Mouse (Mus musculus) neural tube, embryonic 11.5 days (tissue): ENCODE results near the gene Ear1. TPM values are rescaled to one million over a fixed set of nuclear protein-coding genes. Genes with fewer than 3 reads are reported as not detected.
"Not testable (repeated sequence)": the region's sequence is repeated elsewhere in the genome, so short reads cannot be mapped to it uniquely, and the experiment has no call there.

ENCODE experiments used
- ATAC-seq: fragments of 200-750 bp; cut with Nextera tagmentation; 2 replicates; pipeline ENCODE4 v1.8.0; 2017; ENCODE audit warnings: moderate number of reproducible peaks, mild to moderate bottlenecking, moderate TSS enrichment, moderate library complexity; ENCODE audit not compliant: insufficient read depth, low FRiP score, low TSS enrichment
- DNase-seq: peaks from one replicate; pipeline ENCODE4 v3.0.0-alpha.2; 2015; ENCODE audit warnings: low spot score
- H3K27ac ChIP-seq: fragments of 300-500 bp; sonication (generic); 2 replicates; pipeline ENCODE4 v1.5.1; 2014; ENCODE audit warnings: low read depth, mild to moderate bottlenecking, low read length
- H3K27me3 ChIP-seq: fragments of 300-500 bp; sonication (generic); 2 replicates; pipeline ENCODE4 v1.6.1; 2014; ENCODE audit warnings: mild to moderate bottlenecking, low read length, mixed read lengths; ENCODE audit not compliant: control insufficient read depth, insufficient read depth
- H3K36me3 ChIP-seq: fragments of 300-500 bp; sonication (generic); 2 replicates; pipeline ENCODE4 v1.6.1; 2014; ENCODE audit warnings: mild to moderate bottlenecking, low read length, moderate library complexity, mixed read lengths; ENCODE audit not compliant: control insufficient read depth, insufficient read depth
- H3K4me1 ChIP-seq: fragments of 300-500 bp; sonication (generic); 2 replicates; pipeline ENCODE4 v1.6.1; 2014; ENCODE audit warnings: low read length, mixed read lengths; ENCODE audit not compliant: control insufficient read depth, insufficient read depth
- H3K4me2 ChIP-seq: fragments of 300-500 bp; sonication (generic); 2 replicates; pipeline ENCODE4 v1.6.1; 2014; ENCODE audit warnings: low read depth, mild to moderate bottlenecking, moderate library complexity
- H3K4me3 ChIP-seq: fragments of 300-500 bp; sonication (generic); 2 replicates; pipeline ENCODE4 v1.5.1; 2014; ENCODE audit warnings: low read depth, low read length
- H3K9ac ChIP-seq: fragments of 300-500 bp; sonication (generic); 2 replicates; pipeline ENCODE4 v1.6.1; 2014; ENCODE audit warnings: mild to moderate bottlenecking, low read length
- H3K9me3 ChIP-seq: fragments of 300-500 bp; sonication (generic); 2 replicates; pipeline ENCODE4 v1.6.1; 2016; ENCODE audit warnings: low read length; ENCODE audit not compliant: control insufficient read depth
- WGBS: fragments of 180-500 bp; shearing (Covaris S2); extraction: QIAGEN DNeasy Blood & Tissue Kit; methylation state at CpG from one replicate; pipeline ENCODE4 v1.1.7; 2014; 5-methylcytosine and 5-hydroxymethylcytosine counted together
- polyA plus RNA-seq: library from polyadenylated mRNA; unstranded; fragments of >200 nt; fragmentation: Nextera tagmentation; extraction: Ambion mirVana; gene quantifications from 2 replicates; pipeline ENCODE4 v1.2.1, GENCODE M21; 2014

The Ear1 gene
- polyA plus RNA-seq: not detected in 2 replicates

- 84% methylated on average over 2 of the region's 3 CpGs for WGBS
- H3K4me2 ChIP-seq, H3K27ac ChIP-seq, H3K27me3 ChIP-seq, ATAC-seq, H3K4me3 ChIP-seq, H3K36me3 ChIP-seq, DNase-seq, H3K9me3 ChIP-seq, H3K4me1 ChIP-seq, H3K9ac ChIP-seq: not testable (repeated sequence)
Measured at GRCm38 (mm10) chr14:43875417-43875816, at the start of gene Ear1. Gene Ear1, minus strand, starts transcription at chr14:43875517.

DNA sequence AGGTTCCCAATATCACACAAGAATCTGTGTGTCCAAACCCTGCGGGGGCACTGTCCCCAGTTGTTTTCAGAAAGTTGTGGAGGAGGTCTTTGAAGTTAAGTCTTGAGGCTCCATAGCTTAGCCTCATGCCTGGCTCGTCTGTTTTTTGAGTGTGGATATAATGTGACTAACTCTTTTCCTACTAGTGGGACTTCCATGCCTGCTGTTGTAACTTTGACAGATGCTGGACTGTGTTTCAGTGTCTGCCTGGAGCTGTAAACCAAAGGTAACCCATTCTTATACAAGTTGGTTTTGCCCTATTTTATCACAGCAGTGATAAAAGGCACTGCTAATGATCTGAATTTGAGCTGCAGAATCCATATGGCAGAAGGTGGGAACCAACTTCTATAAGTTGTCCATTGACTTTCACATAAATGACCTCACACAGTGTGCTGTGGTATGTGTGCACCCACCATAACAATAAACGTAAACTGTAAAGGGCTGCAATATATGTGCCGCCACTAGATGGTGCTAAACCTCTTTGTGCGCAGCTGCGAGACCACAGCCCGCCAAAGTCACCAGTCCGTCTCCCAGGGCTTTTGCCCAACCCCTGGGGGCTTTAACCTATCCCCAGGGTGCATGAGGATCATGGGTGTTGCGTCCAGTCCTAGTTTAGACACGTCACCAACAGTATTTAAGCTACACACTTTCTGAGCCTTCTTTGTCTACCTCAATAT, 49.5 kb upstream of the Ear1 start, which contains the start of gene Gm8113:
Gm8113 (plus strand) TSS at position 703 of the 716 bp plus-strand sequence.
- DNase-seq: peak; percentile 82
- not testable (repeated sequence) for H3K36me3 ChIP-seq
- WGBS: 10% methylated on average over 10 of the region's 10 CpGs

GRCm38 (mm10) chr14:43923459-43923858, 48.1 kb upstream of the Ear1 start, which contains the start of gene Ear10:
Gene Ear10, minus strand, starts transcription at chr14:43923559.
- H3K27me3 ChIP-seq, H3K9me3 ChIP-seq, H3K9ac ChIP-seq, DNase-seq, H3K4me3 ChIP-seq, ATAC-seq, H3K27ac ChIP-seq, H3K4me2 ChIP-seq, H3K4me1 ChIP-seq, H3K36me3 ChIP-seq: not testable (repeated sequence)
- 87% methylated on average over 3 of the region's 3 CpGs for WGBS

More for the DNA sequence above, 49.5 kb upstream of the Ear1 start, which contains the start of gene Gm8113:
- Histone ChIP-seq H3K4me2 (peak within 1 kb of the TSS; percentile 29), H3K4me3 (peak within 1 kb of the TSS; percentile 36), H3K9ac (peak within 1 kb of the TSS; percentile 68), H3K27ac (0 out of 2 replicates have a peak within 1 kb of the TSS, but pooled peaks have one; percentile 49)
- not testable (repeated sequence) for H3K9me3 ChIP-seq, H3K4me1 ChIP-seq, H3K27me3 ChIP-seq
- peak; percentile 97 for ATAC-seq

- DNase-seq, H3K9ac ChIP-seq, H3K27ac ChIP-seq, ATAC-seq, H3K36me3 ChIP-seq, H3K27me3 ChIP-seq, H3K4me2 ChIP-seq, H3K4me1 ChIP-seq, H3K4me3 ChIP-seq, H3K9me3 ChIP-seq: not testable (repeated sequence)
Measured at GRCm38 (mm10) chr14:43918214-43918613, 42.9 kb upstream of the Ear1 start.

GRCm38 (mm10) chr14:43898577-43898976, 23.3 kb upstream of the Ear1 start:
- H3K27ac ChIP-seq, DNase-seq, H3K9ac ChIP-seq, ATAC-seq, H3K36me3 ChIP-seq, H3K4me2 ChIP-seq, H3K4me3 ChIP-seq, H3K9me3 ChIP-seq, H3K4me1 ChIP-seq, H3K27me3 ChIP-seq: not testable (repeated sequence)
- 84% methylated on average over 3 of the region's 3 CpGs for WGBS

- not testable (repeated sequence) for DNase-seq
Measured at GRCm38 (mm10) chr14:43895357-43895756, 20.0 kb upstream of the Ear1 start.

DNA sequence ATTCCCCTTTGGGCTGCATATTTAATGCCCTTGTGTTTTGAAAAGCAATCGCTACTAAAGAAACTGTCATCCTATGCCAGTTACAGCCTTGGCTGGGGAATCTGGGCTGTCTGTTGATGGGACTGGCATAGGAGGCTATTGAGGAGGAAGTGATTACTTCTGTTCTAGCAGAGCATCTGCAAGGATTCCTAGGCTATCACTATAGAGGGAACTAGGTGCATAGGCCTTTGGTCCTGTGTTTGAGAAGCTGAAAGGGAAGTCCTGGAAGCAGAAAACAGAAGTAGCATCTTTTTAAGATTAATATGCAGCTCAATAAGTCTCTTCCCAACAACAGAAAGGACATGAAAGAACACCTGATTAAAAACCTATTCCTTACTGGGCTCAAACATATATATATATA, 16.0 kb upstream of the Ear1 start:
- not testable (repeated sequence) for H3K9ac ChIP-seq, H3K4me1 ChIP-seq, H3K27me3 ChIP-seq, H3K4me2 ChIP-seq, H3K9me3 ChIP-seq, H3K36me3 ChIP-seq, H3K27ac ChIP-seq, DNase-seq, ATAC-seq, H3K4me3 ChIP-seq
- WGBS: 86% methylated on average over 1 of the region's 1 CpGs

More at GRCm38 (mm10) chr14:43895357-43895756, 20.0 kb upstream of the Ear1 start:
- not testable (repeated sequence) for H3K27ac ChIP-seq, ATAC-seq, H3K36me3 ChIP-seq, H3K9ac ChIP-seq, H3K27me3 ChIP-seq, H3K4me1 ChIP-seq, H3K9me3 ChIP-seq, H3K4me2 ChIP-seq, H3K4me3 ChIP-seq
- 37% methylated on average over 1 of the region's 2 CpGs for WGBS

DNA sequence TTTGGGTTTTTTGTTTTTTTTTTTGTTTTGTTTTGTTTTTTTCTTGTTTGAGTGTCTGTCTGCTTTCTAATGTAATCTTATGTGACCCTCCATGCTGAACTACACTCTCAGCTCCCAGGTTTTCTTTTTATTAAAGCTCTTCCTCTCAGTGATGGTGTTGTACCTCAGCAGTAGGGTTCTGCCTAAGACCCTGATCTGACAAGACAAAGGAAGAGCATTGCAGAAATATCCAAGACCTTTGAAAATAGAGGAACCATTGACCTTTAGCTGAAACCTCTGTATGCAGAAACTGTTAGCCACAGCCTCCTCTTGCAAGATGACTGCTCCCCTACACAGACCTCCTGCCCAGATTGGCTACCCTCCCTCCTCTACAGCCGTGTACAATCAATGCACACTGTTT, 10.9 kb upstream of the Ear1 start:
- ATAC-seq, H3K36me3 ChIP-seq, H3K4me2 ChIP-seq, H3K27ac ChIP-seq, DNase-seq, H3K4me1 ChIP-seq, H3K9ac ChIP-seq, H3K27me3 ChIP-seq, H3K9me3 ChIP-seq, H3K4me3 ChIP-seq: not testable (repeated sequence)
- 67% methylated on average over 1 of the region's 1 CpGs for WGBS

DNA sequence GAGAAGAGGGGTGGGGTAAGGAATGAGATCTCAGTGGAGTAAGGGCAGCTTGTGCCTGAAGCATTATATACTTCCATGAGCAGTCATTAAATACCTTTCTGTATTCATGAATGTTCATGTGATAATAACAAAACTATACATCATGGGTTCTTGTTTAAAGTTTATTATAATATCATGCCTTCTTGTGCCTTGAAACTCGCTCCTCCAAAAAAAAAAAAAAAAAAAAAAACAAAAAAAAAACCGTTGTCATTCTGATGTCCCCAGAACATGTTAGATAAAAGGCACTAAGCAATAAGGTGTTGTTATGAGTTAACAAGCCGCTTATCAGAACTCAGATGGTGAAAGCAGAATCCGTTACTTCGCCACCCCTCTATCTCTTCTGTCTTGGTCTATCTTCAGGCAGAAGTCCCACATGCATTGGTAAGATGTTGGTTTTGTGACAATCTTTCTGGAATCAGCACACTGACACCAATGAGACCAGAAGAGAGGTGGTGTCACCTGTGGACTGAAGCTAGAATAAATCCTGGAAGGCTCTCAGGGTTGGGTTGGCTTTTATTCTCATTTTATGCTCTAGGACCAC, 4.7 kb upstream of the Ear1 start:
- H3K4me2 ChIP-seq, DNase-seq, ATAC-seq, H3K4me1 ChIP-seq, H3K9me3 ChIP-seq, H3K27ac ChIP-seq, H3K36me3 ChIP-seq, H3K9ac ChIP-seq, H3K27me3 ChIP-seq, H3K4me3 ChIP-seq: not testable (repeated sequence)
- WGBS: 86% methylated on average over 5 of the region's 5 CpGs
